Mouse (Mus musculus) liver, embryonic 13.5 days (tissue): ENCODE results near the gene Lrrfip1. TPM values are rescaled to one million over a fixed set of nuclear protein-coding genes. Genes with fewer than 3 reads are reported as not detected.
A peak's percentile ranks its signal among the peaks of the same experiment; 100 is the strongest.

Source experiments
- ATAC-seq: fragments of 200-750 bp; cut with Nextera tagmentation; 2 replicates; pipeline ENCODE4 v1.8.0; 2017; ENCODE audit warnings: low read depth, mild to moderate bottlenecking, moderate number of reproducible peaks, moderate library complexity
- DNase-seq: peaks from one replicate; pipeline ENCODE4 v3.0.0; 2022
- H3K27ac ChIP-seq: fragments of 300-500 bp; sonication (generic); 2 replicates; pipeline ENCODE4 v1.5.1; 2015; ENCODE audit warnings: moderate library complexity, mild to moderate bottlenecking, inconsistent platforms
- H3K27me3 ChIP-seq: fragments of 300-500 bp; sonication (generic); 2 replicates; pipeline ENCODE4 v1.6.1; 2015; ENCODE audit warnings: mild to moderate bottlenecking, inconsistent platforms
- H3K36me3 ChIP-seq: fragments of 300-500 bp; sonication (generic); 2 replicates; pipeline ENCODE4 v1.6.1; 2015; ENCODE audit warnings: mild to moderate bottlenecking, inconsistent platforms
- H3K4me1 ChIP-seq: fragments of 300-500 bp; sonication (generic); replicated peaks from 2 replicates; pipeline ENCODE4 v1.6.1; 2015; ENCODE audit warnings: inconsistent platforms
- H3K4me2 ChIP-seq: fragments of 300-500 bp; sonication (generic); 2 replicates; pipeline ENCODE4 v1.6.1; 2015; ENCODE audit warnings: inconsistent platforms, mild to moderate bottlenecking, moderate library complexity
- H3K4me3 ChIP-seq: fragments of 300-500 bp; sonication (generic); replicated peaks from 2 replicates; pipeline ENCODE4 v1.5.1; 2015; ENCODE audit warnings: mild to moderate bottlenecking, inconsistent platforms
- H3K9ac ChIP-seq: fragments of 300-500 bp; sonication (generic); 2 replicates; pipeline ENCODE4 v1.6.1; 2015; ENCODE audit warnings: mild to moderate bottlenecking, inconsistent platforms
- H3K9me3 ChIP-seq: fragments of 300-500 bp; sonication (generic); replicated peaks from 2 replicates; pipeline ENCODE4 v1.6.1; 2016; ENCODE audit warnings: inconsistent platforms
- WGBS: fragments of 180-500 bp; shearing (Covaris S2); methylation state at CpG from one replicate; pipeline ENCODE4 v1.1.7; 2015; ENCODE audit not compliant: insufficient replicate concordance; 5-methylcytosine and 5-hydroxymethylcytosine counted together
- polyA plus RNA-seq: library from polyadenylated mRNA; unstranded; fragments of >200 nt; fragmentation: Nextera tagmentation; extraction: Ambion mirVana; gene quantifications from 2 replicates; pipeline ENCODE4 v1.2.1, GENCODE M21; 2015

Gene Lrrfip1
- polyA plus RNA-seq, 1 experiment from 2014 or later = 12.9 TPM

GRCm38 (mm10) chr1:91069575-91069974 is 71.0 kb downstream of the Lrrfip1 start:
- Histone ChIP-seq H3K4me1 (peaks cover 27% of the 10 kb centered on the region), H3K27me3 (no peaks in the 10 kb centered on the region), H3K4me2 (no peak overlapping the region), H3K9ac (no peak overlapping the region), H3K36me3 (no peaks in the 10 kb centered on the region), H3K27ac (no peak overlapping the region), H3K4me3 (no peak overlapping the region), H3K9me3 (no peaks in the 10 kb centered on the region)
- DNase-seq (no peak), ATAC-seq (no peak)
- 36% methylated on average over 6 of the region's 6 CpGs for WGBS

DNA sequence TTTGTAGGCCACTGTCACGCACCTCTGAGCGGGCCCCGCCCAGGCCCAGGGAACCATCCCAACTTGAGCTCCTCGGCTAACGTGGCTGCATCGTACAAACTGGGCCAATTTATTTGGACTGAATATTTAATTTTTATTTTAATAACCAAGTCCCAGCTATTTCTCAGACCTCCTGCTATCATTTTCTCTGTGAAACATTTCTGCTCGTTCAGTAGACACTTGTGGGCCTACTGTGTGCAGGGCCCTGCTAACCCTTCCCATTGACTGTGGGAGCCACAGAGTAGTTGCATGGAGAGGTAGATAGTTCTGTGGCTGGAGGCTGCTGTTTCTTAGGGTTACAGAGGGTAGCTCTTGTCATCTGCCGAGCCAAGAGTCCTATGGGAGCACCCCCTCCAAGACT is 72.0 kb downstream of the Lrrfip1 start:
- Histone ChIP-seq H3K4me1 (peaks cover 18% of the 10 kb centered on the region), H3K9me3 (no peaks in the 10 kb centered on the region), H3K27me3 (no peaks in the 10 kb centered on the region), H3K36me3 (no peaks in the 10 kb centered on the region), H3K4me2 (no peak overlapping the region), H3K9ac (no peak overlapping the region), H3K27ac (no peak overlapping the region), H3K4me3 (no peak overlapping the region)
- DNase-seq = no peak
- 80% methylated on average over 8 of the region's 8 CpGs for WGBS
- no peak for ATAC-seq

DNA sequence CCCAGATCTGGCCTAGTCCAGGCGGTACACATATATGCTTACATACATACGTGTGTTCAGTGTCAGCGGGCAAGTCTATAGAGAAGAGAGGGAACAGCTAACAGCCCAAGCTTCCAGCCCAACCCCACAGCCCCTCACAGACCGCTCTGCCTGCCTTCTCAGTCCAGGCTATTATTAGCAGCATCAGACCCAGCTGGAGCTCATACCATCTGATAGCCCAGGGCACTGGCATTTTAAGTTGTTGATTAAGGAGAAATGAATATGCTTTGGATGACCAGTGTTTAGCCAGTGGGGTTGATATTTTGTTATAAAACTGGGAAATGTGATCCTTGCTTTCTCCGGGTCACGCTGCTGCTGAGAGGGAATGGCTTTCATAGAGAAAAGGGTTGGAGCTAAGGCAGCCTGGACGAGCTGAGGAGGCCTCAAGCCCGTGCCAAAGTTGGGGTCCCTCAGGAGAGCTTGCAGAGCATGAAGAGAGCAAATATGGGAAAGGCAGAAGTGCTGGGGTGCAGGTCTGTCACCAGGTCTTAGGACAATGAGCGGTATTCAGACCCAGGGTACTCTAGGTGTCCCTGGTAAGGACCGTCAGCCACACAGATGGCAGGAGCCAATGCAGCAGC is 73.2 kb downstream of the Lrrfip1 start:
- Histone ChIP-seq H3K27ac (no peak overlapping the region), H3K27me3 (no peaks in the 10 kb centered on the region), H3K36me3 (no peaks in the 10 kb centered on the region), H3K4me1 (peaks cover 6% of the 10 kb centered on the region), H3K9ac (no peak overlapping the region), H3K4me3 (no peak overlapping the region), H3K4me2 (no peak overlapping the region), H3K9me3 (no peaks in the 10 kb centered on the region)
- DNase-seq = no peak
- no peak for ATAC-seq
- 81% methylated on average over 10 of the region's 10 CpGs for WGBS

- no peak overlapping the region for H3K4me2 ChIP-seq
- DNase-seq (no peak), ATAC-seq (no peak)
- H3K27ac ChIP-seq = no peak overlapping the region
- no peaks in the 10 kb centered on the region; the same call in 1 of the 2 replicates for H3K36me3 ChIP-seq
- H3K9ac ChIP-seq = no peak overlapping the region
- no peak overlapping the region for H3K4me3 ChIP-seq
- WGBS = 68% methylated on average over 8 of the region's 8 CpGs
- no peaks in the 10 kb centered on the region for H3K27me3 ChIP-seq
- H3K9me3 ChIP-seq = no peaks in the 10 kb centered on the region
- H3K4me1 ChIP-seq = peaks cover 9% of the 10 kb centered on the region; the same call in 1 of the 2 replicates
Measured at GRCm38 (mm10) chr1:91076946-91077345, 78.4 kb downstream of the Lrrfip1 start.

DNA sequence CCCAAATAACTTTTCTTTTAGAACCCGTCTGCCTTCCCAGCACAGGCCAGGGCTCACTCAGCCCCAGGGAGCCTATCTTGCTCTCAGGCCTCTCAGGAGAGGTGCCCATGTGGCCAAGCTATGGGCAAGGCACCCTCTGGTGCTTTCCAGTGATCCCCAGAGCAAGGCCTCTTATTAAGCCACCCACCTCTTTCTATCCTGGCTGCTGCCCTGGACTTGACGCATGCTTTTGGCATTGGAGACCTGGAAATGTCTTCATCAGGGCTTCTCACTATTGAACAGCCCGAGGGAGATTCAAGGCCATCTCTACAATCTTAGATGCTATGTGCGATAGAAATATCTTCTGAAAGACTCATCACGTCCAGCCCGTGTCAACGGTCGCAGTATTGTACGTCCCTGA is 78.9 kb downstream of the Lrrfip1 start:
- H3K36me3 ChIP-seq = no peaks in the 10 kb centered on the region; the same call in 1 of the 2 replicates
- H3K27me3 ChIP-seq = no peaks in the 10 kb centered on the region
- no peak overlapping the region for H3K9ac ChIP-seq
- peaks cover 9% of the 10 kb centered on the region; the same call in 1 of the 2 replicates for H3K4me1 ChIP-seq
- no peak overlapping the region for H3K4me3 ChIP-seq
- H3K9me3 ChIP-seq = no peaks in the 10 kb centered on the region
- H3K4me2 ChIP-seq = no peak overlapping the region
- ATAC-seq (no peak), DNase-seq (no peak)
- WGBS = 78% methylated on average over 9 of the region's 9 CpGs
- H3K27ac ChIP-seq = no peak overlapping the region

DNA sequence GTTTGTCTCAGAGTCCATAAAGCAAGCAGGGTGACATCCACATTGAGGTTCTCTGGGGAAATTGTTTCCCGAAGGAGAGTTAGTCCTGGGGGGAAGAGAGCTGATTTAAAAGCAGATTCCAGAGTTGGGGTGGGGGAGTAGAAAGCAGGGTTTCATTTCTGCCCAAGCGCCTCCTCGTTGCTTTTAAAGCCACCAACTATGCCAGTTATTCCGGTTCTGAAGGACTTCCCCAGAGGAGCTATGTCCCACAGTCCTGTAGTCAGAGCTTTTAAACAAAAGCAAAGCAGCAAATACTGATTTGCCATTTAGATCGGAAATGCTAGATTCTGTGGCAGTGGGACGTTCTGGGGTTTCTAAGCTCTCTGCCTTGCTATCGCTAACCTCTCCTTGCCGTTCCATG is 79.4 kb downstream of the Lrrfip1 start:
- Histone ChIP-seq H3K9ac (no peak overlapping the region), H3K4me1 (peaks cover 9% of the 10 kb centered on the region; the same call in 1 of the 2 replicates)
- ATAC-seq = no peak

DNA sequence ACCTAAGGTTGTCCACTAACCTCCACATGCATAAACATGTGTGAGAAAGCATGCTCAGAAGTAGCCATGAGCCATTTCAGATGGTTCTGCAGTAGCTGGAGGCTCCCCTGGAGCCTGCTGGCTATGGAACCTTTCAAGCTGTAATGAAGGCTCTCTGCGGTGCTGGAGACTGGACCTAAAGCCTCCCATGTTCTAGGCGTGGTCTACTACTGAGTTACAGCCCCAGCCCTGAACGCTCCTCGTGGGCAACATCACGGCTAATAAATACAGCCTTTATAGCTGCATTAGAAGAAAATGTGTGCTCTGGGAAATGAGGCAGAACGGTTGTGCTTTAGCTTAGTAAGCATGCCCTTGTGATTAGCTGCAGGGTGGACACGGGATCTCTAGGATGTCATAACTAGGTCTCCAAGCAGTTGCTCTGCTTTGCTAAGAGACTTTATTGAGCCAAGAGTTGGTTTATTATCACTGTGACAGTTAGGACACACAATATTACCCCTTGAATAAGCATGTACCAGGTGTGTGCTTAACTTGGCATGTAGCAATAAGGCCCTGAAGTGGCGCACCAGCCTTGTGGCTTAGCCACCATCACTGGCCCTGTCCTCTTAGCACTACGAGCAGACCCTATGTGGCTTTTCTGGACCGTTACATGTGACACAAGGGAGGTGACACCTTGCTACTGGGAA is 81.3 kb downstream of the Lrrfip1 start:
- no peaks in the 10 kb centered on the region for H3K9me3 ChIP-seq
- no peak overlapping the region for H3K4me2 ChIP-seq
- DNase-seq = no peak
- no peak overlapping the region for H3K4me3 ChIP-seq
- peaks cover 9% of the 10 kb centered on the region; the same call in 1 of the 2 replicates for H3K4me1 ChIP-seq
- no peaks in the 10 kb centered on the region; the same call in 1 of the 2 replicates for H3K36me3 ChIP-seq
- no peak overlapping the region for H3K9ac ChIP-seq
- H3K27me3 ChIP-seq = no peaks in the 10 kb centered on the region
- ATAC-seq = no peak
- peak overlapping the region; percentile 23; the same call in 1 of the 2 replicates for H3K27ac ChIP-seq
- 59% methylated on average over 10 of the region's 10 CpGs for WGBS

More for the DNA sequence above, 79.4 kb downstream of the Lrrfip1 start:
- no peaks in the 10 kb centered on the region for H3K27me3 ChIP-seq
- H3K9me3 ChIP-seq = no peaks in the 10 kb centered on the region
- no peak overlapping the region for H3K27ac ChIP-seq
- H3K4me2 ChIP-seq = no peak overlapping the region
- DNase-seq = no peak
- H3K4me3 ChIP-seq = no peak overlapping the region
- no peaks in the 10 kb centered on the region; the same call in 1 of the 2 replicates for H3K36me3 ChIP-seq
- 76% methylated on average over 8 of the region's 8 CpGs for whole genome bisulfite sequencing

GRCm38 (mm10) chr1:91080423-91080749 is 81.8 kb downstream of the Lrrfip1 start:
- 0 out of 2 replicates have a peak, but pooled peaks have one; percentile 59 for ATAC-seq
- no peaks in the 10 kb centered on the region for H3K9me3 ChIP-seq
- H3K36me3 ChIP-seq = no peaks in the 10 kb centered on the region; the same call in 1 of the 2 replicates
- DNase-seq = peak; percentile 15
- H3K4me3 ChIP-seq = no peak overlapping the region
- H3K9ac ChIP-seq = no peak overlapping the region
- H3K27ac ChIP-seq = no peak overlapping the region
- no peak overlapping the region for H3K4me2 ChIP-seq
- WGBS = 47% methylated on average over 7 of the region's 7 CpGs
- peaks cover 9% of the 10 kb centered on the region; the same call in 1 of the 2 replicates for H3K4me1 ChIP-seq
- no peaks in the 10 kb centered on the region for H3K27me3 ChIP-seq

- DNase-seq (no peak), ATAC-seq (no peak)
- H3K4me3 ChIP-seq = no peak overlapping the region
- no peaks in the 10 kb centered on the region for H3K27me3 ChIP-seq
- H3K4me1 ChIP-seq = peaks cover 23% of the 10 kb centered on the region
- no peak overlapping the region for H3K9ac ChIP-seq
- H3K27ac ChIP-seq = no peak overlapping the region; the same call in 1 of the 2 replicates
- no peaks in the 10 kb centered on the region; the same call in 1 of the 2 replicates for H3K36me3 ChIP-seq
- H3K9me3 ChIP-seq = no peaks in the 10 kb centered on the region
- H3K4me2 ChIP-seq = no peak overlapping the region
- 67% methylated on average over 8 of the region's 8 CpGs for WGBS
Measured at GRCm38 (mm10) chr1:91084374-91084773, 85.8 kb downstream of the Lrrfip1 start.

GRCm38 (mm10) chr1:91085009-91085408 is 86.5 kb downstream of the Lrrfip1 start:
- peaks cover 18% of the 10 kb centered on the region for H3K4me1 ChIP-seq
- H3K27ac ChIP-seq = no peak overlapping the region

GRCm38 (mm10) chr1:91085686-91086085 is 87.1 kb downstream of the Lrrfip1 start:
- H3K27me3 ChIP-seq = no peaks in the 10 kb centered on the region
- H3K4me2 ChIP-seq = no peak overlapping the region
- no peaks in the 10 kb centered on the region for H3K9me3 ChIP-seq
- no peak for DNase-seq
- ATAC-seq = no peak
- WGBS = 52% methylated on average over 2 of the region's 2 CpGs
- H3K4me3 ChIP-seq = no peak overlapping the region
- no peaks in the 10 kb centered on the region; the same call in 1 of the 2 replicates for H3K36me3 ChIP-seq
- H3K27ac ChIP-seq = peak overlapping the region; percentile 51; the same call in 1 of the 2 replicates
- peaks cover 17% of the 10 kb centered on the region for H3K4me1 ChIP-seq
- H3K9ac ChIP-seq = no peak overlapping the region

More at GRCm38 (mm10) chr1:91085009-91085408, 86.5 kb downstream of the Lrrfip1 start:
- H3K27me3 ChIP-seq = no peaks in the 10 kb centered on the region
- no peak for ATAC-seq
- no peaks in the 10 kb centered on the region for H3K9me3 ChIP-seq
- H3K4me2 ChIP-seq = no peak overlapping the region
- H3K9ac ChIP-seq = no peak overlapping the region
- DNase-seq = no peak
- no peak overlapping the region for H3K4me3 ChIP-seq
- WGBS = 68% methylated on average over 10 of the region's 10 CpGs
- no peaks in the 10 kb centered on the region; the same call in 1 of the 2 replicates for H3K36me3 ChIP-seq
